Mouse (Mus musculus): ENCODE data around the gene Cnih2.
A peak's percentile ranks its signal among the peaks of the same experiment; 100 is the strongest.

The Cnih2 gene

DNA sequence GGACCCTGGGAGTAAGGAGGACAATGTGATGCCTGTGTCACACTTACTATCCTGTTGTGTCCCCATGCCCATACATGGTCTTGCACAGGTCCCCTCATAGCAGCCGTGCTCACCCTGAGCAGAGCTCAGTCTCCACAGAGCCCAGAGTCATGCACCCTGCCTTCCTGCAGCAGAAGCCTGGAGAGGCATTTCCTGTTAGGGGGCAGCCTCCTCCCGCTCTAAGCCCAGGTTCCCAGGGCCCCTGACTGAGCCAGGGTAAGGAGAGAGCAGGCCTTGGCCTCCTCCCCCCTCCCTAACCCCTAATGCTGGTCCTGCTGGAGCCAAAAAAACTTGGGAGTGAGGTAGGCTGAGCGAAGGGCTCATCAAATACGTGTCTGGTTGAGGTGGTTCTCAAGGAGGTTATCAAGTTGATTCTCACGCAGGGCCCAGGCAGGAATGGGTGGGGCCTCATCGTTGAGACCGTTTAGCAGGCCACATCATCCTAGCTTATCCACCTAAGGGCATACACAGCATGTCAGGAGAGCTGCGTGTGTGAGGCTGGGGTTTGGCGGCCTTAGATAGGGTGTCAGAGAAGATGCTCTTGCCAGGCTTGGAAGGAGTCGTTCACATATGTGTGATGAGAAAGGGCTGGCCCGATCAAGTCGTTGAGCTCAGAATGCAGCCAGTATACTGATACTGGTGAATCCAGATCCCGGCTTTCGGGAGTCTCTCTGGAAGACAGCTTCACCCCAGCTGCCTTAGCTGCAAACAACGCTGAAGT, 31.1 kb downstream of the Cnih2 start:
- DNase-seq = no peak

DNA sequence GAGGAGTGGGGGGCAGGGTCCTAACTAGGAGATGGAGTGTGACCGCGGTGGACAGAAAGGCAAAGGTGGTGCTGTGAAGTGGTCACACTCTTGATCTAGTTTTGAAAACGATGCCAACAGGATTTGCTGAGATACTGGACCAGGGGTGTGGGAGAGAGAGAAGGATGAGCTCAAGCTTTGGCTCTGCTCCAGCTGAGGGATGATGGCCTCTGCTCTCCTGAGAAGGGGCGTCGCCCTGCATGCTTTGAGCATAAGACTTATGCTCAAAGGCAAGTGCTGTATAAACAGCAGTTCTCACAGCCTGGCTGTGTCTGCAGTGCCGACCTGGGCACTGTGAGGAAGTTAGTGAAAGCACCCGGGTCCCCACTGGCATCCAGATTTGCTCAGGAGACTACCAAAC, 33.2 kb downstream of the Cnih2 start:
- DNase-seq = no peak

DNA sequence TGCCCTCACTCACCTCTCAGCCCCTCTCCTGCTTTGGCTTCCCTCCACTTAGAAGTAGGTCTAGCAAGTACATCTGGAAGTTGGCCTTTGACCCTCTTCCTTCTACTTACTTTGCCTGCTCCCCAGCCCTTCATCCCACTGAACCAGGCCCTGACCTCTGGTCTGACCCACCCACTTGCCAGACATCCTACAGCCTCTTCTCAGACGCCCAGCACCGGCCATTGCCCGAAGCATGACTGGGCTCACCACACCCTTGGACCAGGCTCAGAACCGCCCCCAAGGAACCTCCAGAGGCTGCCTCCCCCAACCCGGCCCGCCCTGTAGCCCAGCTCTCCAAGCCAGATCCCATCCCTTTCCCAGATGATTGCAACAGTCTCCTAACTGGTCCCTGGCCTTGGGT, 35.9 kb downstream of the Cnih2 start:
- DNase-seq = no peak

DNA sequence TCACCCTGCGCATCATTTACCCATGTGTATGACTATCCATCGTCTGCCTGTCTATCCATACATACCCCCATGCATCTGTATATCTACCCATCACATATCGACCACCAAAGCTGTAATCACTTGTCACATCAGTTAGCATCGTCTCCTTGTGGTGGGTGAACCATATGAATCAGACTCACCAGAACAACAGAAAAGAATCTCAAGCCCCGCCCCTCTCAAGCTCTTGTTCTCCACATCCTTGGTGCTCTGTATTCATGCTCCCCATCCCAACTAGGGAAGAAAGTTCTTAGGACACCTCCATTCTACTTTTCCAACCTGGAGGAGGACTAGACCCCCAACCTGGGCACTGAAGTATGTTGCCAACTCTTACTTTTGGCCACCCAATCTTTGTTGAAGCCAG, 36.3 kb downstream of the Cnih2 start:
- no peak for DNase-seq

DNA sequence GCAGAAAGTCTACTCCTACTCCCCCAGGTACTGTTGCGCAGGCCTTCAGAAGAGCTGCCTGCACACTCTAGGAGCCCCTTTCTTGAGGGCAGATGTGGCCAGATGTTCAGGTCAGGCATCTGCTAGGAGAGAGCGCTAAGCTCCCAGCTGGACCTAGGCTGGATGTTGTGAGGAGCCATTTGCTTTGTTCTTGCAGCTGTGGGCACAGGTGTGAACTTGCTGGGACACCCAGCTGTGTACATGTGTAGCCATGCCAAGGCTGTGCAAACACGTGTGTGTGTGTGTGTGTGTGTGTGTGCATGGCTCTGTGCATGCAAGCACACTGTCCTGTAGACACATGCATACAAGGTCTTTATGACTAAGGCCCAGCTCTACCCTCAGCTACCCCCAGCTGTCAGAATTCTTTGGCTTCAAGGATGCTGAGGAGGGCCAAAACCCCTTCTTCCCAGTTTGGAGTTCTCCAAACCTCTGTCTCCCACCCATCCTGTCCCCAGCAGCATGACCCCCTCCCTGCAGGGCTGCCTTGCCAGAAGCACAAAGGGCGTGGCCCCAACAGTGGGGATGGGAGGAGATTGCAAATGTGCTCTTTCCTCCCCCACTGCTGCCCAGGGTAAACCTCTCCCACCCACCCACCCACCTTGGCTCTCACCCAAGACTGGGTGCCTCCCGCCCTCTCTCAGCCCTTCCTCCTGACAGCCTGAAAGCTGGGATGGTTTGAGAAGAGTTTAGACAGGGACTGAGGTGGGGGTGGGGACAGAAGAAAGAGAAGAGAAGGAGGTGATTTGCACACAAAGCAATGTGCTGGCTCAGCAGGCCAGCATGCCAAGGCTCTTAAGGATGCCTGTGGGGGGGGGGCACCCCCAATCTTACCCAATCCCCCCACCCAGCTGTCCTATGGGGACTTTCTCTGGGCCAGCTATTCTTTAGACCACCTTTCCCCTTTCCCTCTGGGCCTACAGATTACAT, 37.7 kb downstream of the Cnih2 start:
- DNase-seq = no peak

DNA sequence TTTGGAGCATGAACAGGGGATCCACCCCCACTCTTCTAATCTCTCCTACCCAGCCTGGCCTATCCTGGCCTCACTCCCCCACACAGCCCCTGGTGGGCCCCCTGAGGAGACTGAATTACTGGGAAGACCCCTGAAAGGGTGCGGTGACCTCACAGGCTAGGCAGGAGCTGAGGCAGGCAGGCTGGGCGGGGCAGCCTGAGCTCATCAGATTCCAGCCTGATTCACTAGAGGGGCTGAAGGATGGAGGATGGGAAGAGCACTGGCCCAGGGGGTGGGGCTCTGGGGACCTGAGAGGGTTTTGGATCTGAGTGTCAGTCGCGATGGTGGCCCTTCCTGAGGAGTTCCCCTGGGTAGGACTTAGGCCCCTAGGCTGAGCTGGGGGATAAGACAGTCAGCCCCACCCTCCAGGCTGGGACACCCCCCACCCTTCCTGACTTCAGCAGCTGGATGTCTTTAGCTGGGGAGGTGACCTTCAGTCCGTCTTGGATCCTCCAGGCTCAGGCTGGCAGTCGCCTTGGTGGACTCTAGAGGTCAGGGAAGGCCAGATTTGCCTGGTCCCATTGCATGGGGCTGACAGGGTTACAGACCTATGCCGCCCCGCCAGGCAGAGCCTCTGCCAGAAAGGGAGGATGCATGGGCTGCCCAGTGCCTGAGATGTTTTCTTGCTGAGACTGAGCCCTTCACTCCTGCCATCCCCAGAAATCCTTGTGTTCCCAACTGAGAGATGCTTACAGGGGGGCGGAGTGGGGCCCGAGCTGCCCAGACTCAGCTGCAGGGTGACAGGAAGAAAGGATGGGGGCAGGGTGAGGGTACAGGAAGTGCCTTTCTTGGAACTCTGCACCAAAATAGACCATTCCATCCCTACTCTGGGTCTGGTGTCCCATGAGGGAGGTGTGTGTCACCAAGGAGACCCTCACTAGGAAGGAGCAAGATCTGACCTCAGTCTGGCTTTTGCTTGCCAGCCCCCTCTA, 39.2 kb downstream of the Cnih2 start:
- DNase-seq = no peak

DNA sequence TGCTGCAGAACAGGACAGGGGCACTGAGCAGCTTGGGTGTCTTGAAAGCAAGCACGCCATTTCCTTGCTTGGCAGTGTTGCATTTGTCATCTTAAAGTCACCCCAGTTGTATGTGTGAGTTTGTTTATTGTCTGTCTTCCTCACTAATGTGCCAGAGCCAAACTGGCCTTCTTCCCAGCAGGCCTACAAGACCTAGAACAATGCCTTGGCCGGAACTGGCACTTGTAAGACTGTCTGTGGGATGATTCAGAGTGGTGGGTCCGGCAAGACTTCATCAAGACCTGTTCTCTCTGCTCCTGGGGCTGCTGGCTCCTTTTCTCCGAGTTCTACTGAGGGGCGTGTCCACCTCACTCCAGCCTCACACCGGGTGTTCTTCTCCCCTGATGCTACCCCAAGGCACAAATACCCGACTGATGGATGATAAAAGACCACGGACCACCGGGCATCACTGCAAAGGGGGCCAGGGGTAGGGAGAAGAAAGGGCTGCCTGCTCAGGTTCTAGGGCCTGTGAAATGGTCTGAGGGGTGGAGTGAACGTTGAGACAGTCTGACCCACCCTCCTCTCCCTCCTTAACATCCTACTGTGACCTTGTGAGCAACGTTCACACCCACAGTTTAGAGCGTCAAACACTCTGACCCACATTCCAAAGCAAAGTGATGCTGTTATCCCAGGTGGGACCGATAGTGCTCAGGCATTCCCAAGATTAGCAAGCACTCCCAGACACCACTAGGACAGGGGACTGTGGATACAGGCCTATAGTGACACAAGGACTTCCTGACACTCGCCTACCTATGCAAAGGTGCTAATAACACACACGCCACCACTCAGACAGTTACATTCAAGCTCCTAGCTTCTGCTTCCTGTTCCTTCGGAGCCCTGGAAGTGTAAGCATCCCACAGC, 40.2 kb downstream of the Cnih2 start:
- DNase-seq = no peak

DNA sequence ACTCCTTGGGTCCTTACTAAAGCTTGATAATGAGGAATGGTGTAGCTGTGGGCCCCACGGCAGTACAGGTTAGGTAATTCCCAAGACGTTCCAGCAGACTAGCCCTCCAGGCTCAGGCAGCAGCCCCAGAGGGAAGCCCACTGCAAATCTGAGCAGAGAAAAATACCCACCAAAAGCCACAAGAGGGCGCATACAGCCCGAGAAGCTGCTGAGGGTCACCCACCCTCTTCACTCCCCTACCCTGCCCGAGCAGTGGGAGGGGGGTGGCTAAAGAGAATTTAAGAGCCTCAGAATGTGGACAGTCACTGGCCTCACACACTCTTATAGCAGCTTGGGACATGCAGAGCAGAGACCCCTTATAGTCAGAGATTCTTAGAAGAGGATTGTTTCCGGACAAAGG, 42.1 kb downstream of the Cnih2 start:
- peak in 1 of 2 experiments; percentile 45 for DNase-seq

DNA sequence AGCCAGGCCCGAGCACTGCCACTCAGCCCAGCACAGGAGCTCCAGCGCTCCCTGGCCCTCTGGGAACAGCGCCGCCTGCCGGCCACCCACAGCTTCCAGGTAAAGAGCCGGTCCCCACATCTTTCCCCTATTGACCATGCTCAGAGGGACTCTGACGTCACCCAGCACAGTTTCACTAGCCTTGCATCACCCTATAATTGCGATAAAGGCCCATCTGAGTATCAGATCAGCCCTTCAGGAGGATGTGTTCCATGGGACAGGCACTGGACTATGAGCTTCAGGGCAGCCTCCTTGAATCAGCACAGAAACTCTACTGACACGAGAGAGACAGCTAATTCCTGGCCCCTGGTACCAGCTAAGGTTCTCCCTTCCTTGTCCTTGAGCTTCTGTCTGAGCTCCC, 44.4 kb downstream of the Cnih2 start:
- peak; percentile 74 to 80 for DNase-seq

DNA sequence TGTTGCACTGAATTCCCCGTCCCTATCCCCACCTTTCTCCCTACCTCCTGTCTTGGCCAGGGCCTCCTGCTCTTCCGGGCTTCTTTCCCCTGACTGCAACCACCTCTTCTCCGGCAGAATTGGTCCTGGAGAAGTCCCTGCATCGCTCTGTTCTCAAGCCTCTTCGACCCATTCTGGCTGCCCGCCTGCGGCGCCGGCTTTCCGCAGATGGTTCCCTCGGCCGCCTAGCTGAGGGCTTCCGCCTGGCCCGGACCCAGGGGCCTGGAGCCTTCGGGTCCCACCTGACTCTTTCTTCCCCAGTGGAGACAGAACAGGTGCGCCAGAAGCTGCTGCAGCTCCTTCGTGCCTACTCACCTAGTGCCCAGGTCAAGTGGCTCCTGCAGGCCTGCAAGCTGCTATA, 45.5 kb downstream of the Cnih2 start:
- DNase-seq = peak; percentile 71 to 79

DNA sequence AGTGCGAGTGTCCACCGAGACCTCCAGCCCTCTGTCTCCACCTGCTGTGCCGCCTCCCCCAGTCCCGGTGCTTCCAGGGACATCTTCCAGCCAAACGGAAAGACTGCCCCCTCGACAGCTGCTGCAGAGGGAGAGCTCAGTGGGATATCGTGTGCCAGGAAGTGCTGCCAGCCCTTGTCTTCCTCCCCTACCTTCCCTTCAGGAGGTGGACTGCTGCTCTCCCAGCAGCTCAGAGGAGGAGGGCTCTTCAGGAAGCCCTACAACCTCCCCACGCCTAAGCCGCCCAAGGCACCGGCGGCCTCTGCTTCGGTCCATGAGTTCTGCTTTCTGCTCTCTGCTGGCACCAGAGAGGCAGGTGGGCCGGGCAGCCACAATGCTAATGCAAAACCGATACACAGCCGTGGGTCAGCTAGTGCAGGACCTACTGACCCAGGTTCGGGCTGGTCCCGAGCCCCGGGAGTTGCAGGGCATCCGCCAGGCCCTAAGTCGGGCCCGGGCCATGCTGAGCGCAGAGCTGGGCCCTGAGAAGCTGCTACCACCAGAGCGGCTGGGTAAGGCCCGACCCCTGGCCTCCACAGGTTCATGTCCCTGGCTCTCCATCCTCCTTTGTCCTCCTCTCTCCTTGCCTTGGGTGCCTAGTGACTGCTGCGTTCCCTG, 46.0 kb downstream of the Cnih2 start:
- DNase-seq = peak; percentile 58 to 64

DNA sequence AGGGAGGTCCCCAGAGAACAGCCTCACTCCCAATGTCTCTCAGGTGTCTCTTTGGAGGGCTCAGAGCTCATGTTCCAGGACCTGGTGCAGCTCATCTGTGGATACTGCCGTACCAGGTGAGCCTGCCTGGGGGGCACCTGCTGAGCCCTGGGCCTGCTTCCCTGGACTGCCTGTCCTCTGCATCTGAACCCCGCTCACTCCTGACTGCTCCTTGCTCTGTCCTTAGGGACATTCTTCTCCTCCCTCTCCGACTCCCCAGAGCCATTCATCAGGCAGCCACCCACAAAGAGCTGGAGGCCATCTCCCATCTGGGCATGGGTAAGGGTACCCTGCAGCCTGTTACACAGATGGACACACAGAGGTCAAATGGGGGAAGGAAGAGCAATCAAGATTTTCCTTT, 46.8 kb downstream of the Cnih2 start:
- DNase-seq = peak in 1 of 2 experiments; percentile 38

DNA sequence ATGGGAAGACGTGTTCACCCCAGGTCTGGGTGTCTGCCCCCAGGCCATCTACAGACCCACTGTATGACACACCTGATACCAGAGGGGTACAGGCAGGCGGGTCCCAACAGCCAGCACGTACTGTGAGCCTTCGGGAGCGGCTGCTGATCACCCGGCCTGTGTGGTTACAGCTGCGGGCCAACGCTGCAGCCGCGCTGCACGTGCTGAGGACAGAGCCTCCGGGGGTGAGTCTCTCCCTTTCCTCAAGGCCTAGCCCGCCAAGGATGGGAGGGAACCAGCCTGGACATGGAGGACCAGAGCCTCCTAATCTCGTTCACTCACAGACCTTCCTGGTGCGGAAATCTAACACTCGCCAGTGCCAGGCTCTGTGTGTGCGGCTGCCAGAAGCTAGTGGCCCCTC, 47.3 kb downstream of the Cnih2 start:
- peak in 1 of 2 experiments; percentile 43 for DNase-seq

DNA sequence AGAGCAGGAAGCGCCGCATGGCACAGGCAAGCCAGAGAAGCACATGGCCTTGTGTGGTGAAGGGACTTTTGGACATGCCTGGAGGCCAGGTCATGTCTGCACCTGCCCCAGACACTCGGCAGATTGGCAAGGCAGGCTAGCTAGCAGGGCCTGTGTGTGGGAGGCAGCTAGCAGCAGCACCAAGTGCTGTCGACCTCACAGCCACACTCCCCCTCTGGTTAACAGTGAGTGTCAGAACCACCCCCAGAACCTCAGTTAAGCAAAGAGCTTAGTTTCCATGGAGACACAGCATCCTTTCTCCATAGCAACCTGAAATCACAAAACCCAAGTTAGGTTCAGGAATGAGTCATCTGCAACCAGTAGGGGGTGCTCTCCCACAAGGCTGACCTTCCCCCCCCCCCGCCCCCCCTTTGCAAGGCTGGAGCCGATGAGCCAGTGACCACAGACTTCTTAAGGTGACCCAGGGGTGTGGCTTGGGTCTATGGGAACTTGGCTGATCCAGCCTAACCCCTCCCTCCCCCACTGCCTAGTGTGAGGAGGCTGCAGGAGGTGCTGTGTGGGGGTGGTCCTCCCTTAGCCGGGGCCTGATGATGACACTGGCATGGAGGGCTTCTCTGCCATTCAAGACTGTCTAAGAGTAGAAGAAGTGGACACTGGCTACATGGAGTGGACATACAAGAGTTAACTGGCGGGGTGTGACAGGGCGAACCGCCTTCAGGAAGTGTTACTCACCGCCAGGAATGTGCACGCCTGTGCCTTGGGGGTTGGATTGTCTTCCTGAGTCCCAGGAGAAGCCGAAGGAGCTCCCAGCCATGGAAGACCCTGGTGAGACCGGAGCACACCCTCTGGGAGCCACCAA, 48.0 kb downstream of the Cnih2 start, which contains the start of gene Rin1:
Gene Rin1 (plus strand): TSS at position 435 of the 859 bp plus-strand sequence.
- peak; percentile 44 to 55 for DNase-seq

DNA sequence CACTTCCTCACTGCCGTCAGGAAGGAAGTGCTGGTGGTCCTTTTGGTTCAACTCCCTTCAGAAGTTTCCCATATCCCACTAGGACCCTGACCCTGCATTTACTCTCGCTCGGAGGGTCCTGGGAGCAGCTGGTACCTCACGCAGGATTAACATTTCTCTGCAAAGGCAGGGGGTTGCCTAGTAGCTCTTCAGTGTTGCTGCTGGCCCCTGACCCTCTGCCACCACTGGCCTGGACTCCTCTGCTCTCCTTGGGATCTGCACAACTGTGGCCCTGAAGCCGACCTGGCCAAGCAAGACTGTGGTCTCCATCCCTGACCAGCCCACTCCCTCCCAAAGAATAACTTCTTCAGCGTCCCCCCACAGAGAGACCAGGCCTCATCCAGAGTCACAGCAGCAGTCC, 49.0 kb downstream of the Cnih2 start:
- DNase-seq = no peak

DNA sequence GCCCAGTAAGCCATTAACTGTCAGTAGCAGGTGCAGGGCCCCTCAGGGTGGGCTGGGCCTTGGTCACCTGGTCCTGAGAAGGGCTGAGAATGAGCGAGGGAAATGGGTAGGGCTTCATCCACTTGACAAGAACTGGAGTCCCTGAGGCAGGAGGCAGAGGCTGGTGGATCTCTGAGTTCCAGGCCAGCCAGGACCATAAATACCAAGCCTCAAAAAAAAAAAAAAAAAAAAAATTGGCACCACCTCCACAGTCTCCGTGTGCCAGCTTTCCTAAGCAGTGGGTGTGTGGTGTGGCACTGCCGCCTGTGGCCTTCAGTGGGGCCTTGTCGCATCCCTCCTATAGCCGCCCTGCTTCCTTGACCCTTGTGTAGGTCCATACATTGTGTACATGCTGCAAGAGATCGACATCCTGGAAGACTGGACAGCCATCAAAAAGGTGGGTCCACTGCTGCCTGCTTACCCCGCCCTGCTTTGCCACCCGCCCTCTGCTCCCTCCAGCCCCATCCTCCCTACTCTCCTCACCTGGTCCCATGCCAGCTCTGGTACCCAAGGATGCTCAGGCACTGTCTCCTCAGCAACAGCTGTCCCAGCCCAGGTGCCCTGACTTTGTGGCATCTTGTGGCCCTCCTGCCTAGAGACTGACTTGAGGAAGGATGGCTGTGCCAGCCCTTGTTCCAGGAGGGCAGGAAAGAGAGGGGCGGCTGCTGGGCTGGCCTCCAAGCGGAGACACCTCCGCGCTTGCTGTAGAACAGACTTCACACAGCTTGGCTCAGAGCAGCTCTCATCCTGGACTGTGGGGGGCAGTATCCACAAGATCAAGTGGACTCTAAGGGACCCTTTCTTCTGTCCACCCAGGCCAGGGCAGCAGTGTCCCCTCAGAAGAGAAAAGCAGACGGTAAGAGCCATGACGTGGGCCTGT, 49.9 kb downstream of the Cnih2 start:
- DNase-seq = no peak

DNA sequence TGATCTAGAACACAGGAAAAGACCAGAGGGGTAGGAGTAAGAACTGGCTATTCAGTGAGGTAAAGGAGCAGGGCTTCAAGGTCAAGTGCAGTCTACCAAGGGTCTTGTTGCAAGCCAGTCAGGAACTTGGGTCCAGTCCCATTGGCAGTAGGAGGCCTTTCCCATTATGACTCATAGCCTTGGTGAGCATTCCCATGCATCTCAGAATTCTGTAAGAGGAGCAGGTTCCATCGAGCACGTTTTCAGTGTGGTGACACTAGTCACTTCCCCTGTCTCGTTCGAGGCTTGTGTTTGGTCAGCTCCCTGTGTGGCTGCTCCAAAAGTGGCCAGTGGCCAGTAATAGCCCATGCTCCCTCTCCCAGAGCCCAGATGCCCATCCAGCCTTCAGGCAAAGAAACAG, 52.8 kb downstream of the Cnih2 start:
- no peak for DNase-seq
